Mouse (Mus musculus) spleen, adult 18-20 months (tissue): ENCODE results near the gene Olfr689.
"Not testable (repeated sequence)": the region's sequence is repeated elsewhere in the genome, so short reads cannot be mapped to it uniquely, and the experiment has no call there.

Experiments used
- DNase-seq, 2 experiments: peaks; one replicate each; pipeline ENCODE4 v3.0.0; 2022; ENCODE audit warnings: mixed read lengths in 2 of 2

Gene Olfr689

GRCm38 (mm10) chr7:105310865-105311264 is at the start of gene Olfr689:
Gene Olfr689 (plus strand): TSS chr7:105311165.
- DNase-seq: no peak

DNA sequence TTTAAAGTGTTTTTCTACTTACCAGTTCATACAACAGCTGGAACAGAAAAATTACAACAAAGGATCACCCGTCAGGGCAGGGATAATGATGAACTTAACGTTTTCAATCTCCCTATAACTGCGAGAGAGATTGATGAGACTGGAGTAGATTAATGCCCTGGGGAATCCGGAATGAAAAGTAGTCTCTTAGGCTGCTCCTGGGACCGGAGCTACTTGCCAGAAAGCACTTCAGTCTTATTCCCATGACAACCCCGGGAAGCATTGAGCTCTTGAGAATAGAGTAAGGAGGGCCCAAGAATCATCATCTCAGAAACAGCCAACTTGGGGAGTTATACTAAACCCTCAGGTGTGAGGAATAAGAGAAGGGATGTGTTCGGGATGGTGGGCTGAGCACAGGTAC is 38.5 kb upstream of the Olfr689 start:
- DNase-seq: no peak

- no peak for DNase-seq
These were observed 23.2 kb upstream of the Olfr689 start, which contains the start of gene Olfr688 for GRCm38 (mm10) chr7:105287795-105288194. Gene Olfr688 (plus strand): TSS chr7:105288095.

- DNase-seq: no peak
These were observed 20.9 kb upstream of the Olfr689 start for GRCm38 (mm10) chr7:105290051-105290450.

DNA sequence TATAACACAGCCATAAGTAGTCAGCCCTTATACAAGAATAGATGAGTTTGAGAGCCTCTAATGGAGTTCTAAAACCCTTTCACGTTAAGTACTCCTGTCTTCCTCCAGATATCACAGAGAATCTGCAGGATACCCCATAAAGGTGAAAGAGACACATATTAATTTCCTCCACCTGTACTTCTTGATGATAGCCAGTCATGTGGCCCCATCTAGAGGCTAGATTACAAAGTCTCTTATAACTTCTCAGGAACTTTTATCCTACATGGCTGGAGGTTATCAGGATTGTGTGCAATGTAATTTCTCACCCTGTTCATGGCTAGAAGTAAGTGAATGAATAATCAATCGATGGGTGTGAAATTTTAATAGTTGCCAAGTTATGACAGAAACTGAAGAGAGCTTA is 14.3 kb downstream of the Olfr689 start:
- DNase-seq: no peak

- no peak for DNase-seq
These were observed 23.0 kb downstream of the Olfr689 start, which contains the start of gene Olfr690 for GRCm38 (mm10) chr7:105334004-105334403. Gene Olfr690 (minus strand): TSS chr7:105334104.

DNA sequence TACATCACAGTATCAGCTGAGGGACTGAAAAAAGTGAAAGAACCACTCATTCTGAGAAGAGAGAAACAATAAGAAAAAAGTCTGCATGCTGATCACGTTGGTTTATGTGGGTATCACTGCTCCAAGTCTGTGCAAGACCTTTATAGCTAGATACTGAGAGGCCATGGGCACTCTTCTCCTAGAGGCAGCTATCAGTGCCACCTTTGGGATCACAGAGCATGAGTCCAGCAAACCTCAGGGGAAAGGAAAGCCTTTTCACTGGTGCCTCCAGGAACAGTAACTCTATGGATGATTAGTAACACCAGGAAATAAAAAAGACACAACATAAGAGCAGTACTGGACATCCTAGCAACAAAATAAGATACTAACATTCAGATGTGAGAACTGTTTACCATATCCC is 31.2 kb downstream of the Olfr689 start, which contains the start of gene Olfr691:
Gene Olfr691 (minus strand): TSS at position 101 of the 400 bp plus-strand sequence.
- DNase-seq: no peak

- no peak for DNase-seq
These were observed 31.8 kb downstream of the Olfr689 start for GRCm38 (mm10) chr7:105342752-105343151.

GRCm38 (mm10) chr7:105356064-105356463 is 45.1 kb downstream of the Olfr689 start:
- not testable (repeated sequence) for DNase-seq

DNA sequence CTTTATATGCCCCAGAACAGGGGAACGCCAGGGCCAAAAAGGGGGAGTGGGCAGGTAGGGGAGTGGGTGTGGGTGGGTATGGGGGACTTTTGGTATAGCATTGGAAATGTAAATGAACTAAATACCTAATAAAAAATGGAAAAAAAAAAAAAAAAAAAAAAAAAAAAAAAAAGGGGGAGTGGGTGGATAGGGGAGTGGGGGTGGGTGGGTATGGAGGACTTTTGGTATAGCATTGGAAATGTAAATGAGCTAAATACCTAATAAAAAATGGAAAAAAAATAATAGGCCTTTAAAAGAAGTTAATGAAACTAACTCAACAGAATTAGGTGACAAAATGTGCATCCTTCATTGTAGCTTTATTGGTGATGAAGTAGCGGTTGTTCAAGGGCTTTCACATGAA is 45.5 kb downstream of the Olfr689 start:
- DNase-seq: not testable (repeated sequence)

GRCm38 (mm10) chr7:105361713-105362112 is 50.7 kb downstream of the Olfr689 start:
- DNase-seq: no peak

- no peak for DNase-seq
These were observed 56.3 kb downstream of the Olfr689 start for GRCm38 (mm10) chr7:105367268-105367667.

DNA sequence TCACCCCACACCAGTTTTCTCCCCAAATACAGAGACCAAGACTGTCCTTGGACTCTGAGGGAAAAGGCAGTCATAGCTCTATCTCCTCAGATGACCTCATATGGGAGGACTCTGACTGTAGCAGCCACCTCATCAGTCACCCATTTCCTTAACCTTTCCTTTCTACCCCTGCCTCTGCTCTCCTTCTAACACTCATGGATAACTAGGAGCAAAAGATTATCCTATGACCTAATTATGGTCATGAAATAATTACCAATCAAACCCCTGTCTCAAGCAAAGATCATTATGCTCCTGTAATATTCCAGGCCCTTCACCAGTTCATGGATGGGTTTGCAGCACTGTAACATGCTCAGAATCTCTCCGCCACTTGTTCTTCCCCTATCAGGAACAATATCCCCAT is 57.0 kb downstream of the Olfr689 start, which contains the start of gene Olfr692:
Gene Olfr692 (plus strand): TSS at position 301 of the 400 bp plus-strand sequence.
- DNase-seq: no peak

DNA sequence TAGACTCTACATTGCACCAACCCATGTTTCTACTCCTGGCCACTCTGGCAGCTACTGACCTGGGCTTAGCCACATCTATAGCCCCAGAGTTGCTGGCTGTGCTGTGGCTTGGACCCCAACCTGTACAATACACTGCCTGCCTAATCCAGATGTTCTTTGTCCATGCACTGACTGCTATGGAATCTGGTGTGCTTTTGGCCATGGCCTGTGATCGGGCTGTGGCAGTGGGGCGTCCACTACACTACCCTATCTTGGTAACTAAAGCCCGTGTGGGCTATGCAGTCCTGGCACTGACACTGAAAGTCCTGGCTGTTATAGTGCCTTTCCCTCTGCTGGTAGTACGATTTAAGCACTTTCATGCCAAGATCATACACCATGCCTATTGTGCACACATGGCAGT is 57.6 kb downstream of the Olfr689 start:
- no peak for DNase-seq
